Mouse (Mus musculus) liver, embryonic 14.5 days (tissue): ENCODE data around the gene Baz2a. TPM values are rescaled to one million over a fixed set of nuclear protein-coding genes. Genes with fewer than 3 reads are reported as not detected.

Source experiments
- ATAC-seq: fragments of 200-750 bp; cut with Nextera tagmentation; 2 replicates; pipeline ENCODE4 v1.8.0; 2017; ENCODE audit warnings: moderate number of reproducible peaks, mild to moderate bottlenecking, moderate library complexity; ENCODE audit not compliant: insufficient read depth
- DNase-seq, 3 experiments: peaks; one replicate each; pipeline ENCODE4 v3.0.0-alpha.2; 2012 to 2013; ENCODE audit warnings: low read depth in 3 of 3, low spot score in 3 of 3
- H3K27ac ChIP-seq: fragments of 300-500 bp; sonication (generic); 2 replicates; pipeline ENCODE4 v1.5.1; 2014; ENCODE audit warnings: moderate library complexity, mild to moderate bottlenecking, control low read depth, inconsistent platforms
- H3K27me3 ChIP-seq: fragments of 300-500 bp; sonication (generic); 2 replicates; pipeline ENCODE4 v1.6.1; 2014; ENCODE audit warnings: mild to moderate bottlenecking, low read length, moderate library complexity; ENCODE audit not compliant: control insufficient read depth, insufficient read depth
- H3K36me3 ChIP-seq: fragments of 300-500 bp; sonication (generic); replicated peaks from 2 replicates; pipeline ENCODE4 v1.6.1; 2014; ENCODE audit warnings: low read depth; ENCODE audit not compliant: control insufficient read depth, insufficient read depth
- H3K4me1 ChIP-seq, 2 experiments: fragments of 200-500 bp in 1 of 2; fragments of 300-500 bp in 1 of 2; sonication (generic) in 1 of 2; replicated peaks; 2 replicates each; pipeline ENCODE4 v1.6.1; 2012 to 2014; ENCODE audit warnings: antibody characterized with exemption in 1 of 2, inconsistent platforms in 1 of 2, low read length in 1 of 2; ENCODE audit not compliant: control insufficient read depth in 2 of 2, insufficient read depth in 2 of 2
- H3K4me2 ChIP-seq: fragments of 300-500 bp; sonication (generic); 2 replicates; pipeline ENCODE4 v1.6.1; 2014; ENCODE audit warnings: low read depth, mild to moderate bottlenecking, control low read depth, moderate library complexity
- H3K4me3 ChIP-seq, 2 experiments: fragments of 200-500 bp in 1 of 2; fragments of 300-500 bp in 1 of 2; sonication (generic) in 1 of 2; 2 replicates each; pipeline ENCODE4 v1.5.1; 2012 to 2014; ENCODE audit warnings: low read depth in 2 of 2, low read length in 2 of 2, mild to moderate bottlenecking in 2 of 2, control low read depth in 1 of 2, inconsistent platforms in 1 of 2, moderate library complexity in 1 of 2; ENCODE audit not compliant: insufficient read depth in 1 of 2
- H3K9ac ChIP-seq: fragments of 300-500 bp; sonication (generic); replicated peaks from 2 replicates; pipeline ENCODE4 v1.6.1; 2014; ENCODE audit warnings: mild to moderate bottlenecking, control low read depth, moderate library complexity
- H3K9me3 ChIP-seq: fragments of 300-500 bp; sonication (generic); 2 replicates; pipeline ENCODE4 v1.6.1; 2016; ENCODE audit warnings: low read length, mixed read lengths; ENCODE audit not compliant: control insufficient read depth
- CTCF ChIP-seq: IDR thresholded peaks from 2 replicates; pipeline ENCODE4 v1.5.1; 2016; ENCODE audit warnings: antibody characterized with exemption, low read depth, control low read depth
- EP300 ChIP-seq: IDR thresholded peaks from 2 replicates; pipeline ENCODE4 v1.6.1; 2016; ENCODE audit warnings: antibody characterized with exemption, low read depth
- WGBS: fragments of 180-500 bp; shearing (Covaris S2); extraction: QIAGEN DNeasy Blood & Tissue Kit; methylation state at CpG from one replicate; pipeline ENCODE4 v1.1.7; 2014; ENCODE audit not compliant: insufficient replicate concordance; 5-methylcytosine and 5-hydroxymethylcytosine counted together
- polyA plus RNA-seq, 2 experiments: library from polyadenylated mRNA; depleted of rRNA in 1 of 2; stranded (reverse) in 1 of 2; unstranded in 1 of 2; fragments of >200 nt; fragmentation: Nextera tagmentation in 1 of 2; extraction: Ambion mirVana in 1 of 2; gene quantifications; 2 replicates each; pipeline versions ENCODE4 v1.2.1 to v1.2.3; 2012 to 2014

Gene Baz2a
- polyA plus RNA-seq, 2 experiments: 9.1 to 9.5 TPM

- H3K4me2 ChIP-seq: peak overlapping the region; percentile 88
- peaks cover 44 to 48% of the 10 kb centered on the region in 2 experiments for H3K4me1 ChIP-seq
- peak overlapping the region; percentile 96 for H3K27ac ChIP-seq
- peaks cover 4% of the 10 kb centered on the region for H3K36me3 ChIP-seq
- DNase-seq (no peak), ATAC-seq (no peak)
- no peaks in the 10 kb centered on the region for H3K27me3 ChIP-seq
- H3K9me3 ChIP-seq: no peaks in the 10 kb centered on the region
- TF ChIP-seq EP300: no peak
- TF ChIP-seq CTCF: no peak
- WGBS: 14% methylated on average over 9 of the region's 9 CpGs
- H3K9ac ChIP-seq: peak overlapping the region; percentile 59
- peak overlapping the region; percentile 39 to 74 for H3K4me3 ChIP-seq
Observed at GRCm38 (mm10) chr10:128095003-128095636, 3.7 kb downstream of the Baz2a start.

GRCm38 (mm10) chr10:128096313-128096692 is 4.9 kb downstream of the Baz2a start:
- Histone ChIP-seq H3K9ac (peak overlapping the region; percentile 43; the same call in 1 of the 2 replicates), H3K27ac (peak overlapping the region; percentile 50), H3K4me3 (peak overlapping the region; percentile 49 to 88), H3K9me3 (no peaks in the 10 kb centered on the region), H3K4me2 (peak overlapping the region; percentile 88), H3K36me3 (no peaks in the 10 kb centered on the region; the same call in 1 of the 2 replicates), H3K27me3 (no peaks in the 10 kb centered on the region), H3K4me1 (peaks cover 38 to 40% of the 10 kb centered on the region in 2 experiments)
- DNase-seq (no peak), ATAC-seq (no peak)
- WGBS: 14% methylated on average over 4 of the region's 4 CpGs
- no peak for TF ChIP-seq EP300
- no peak for TF ChIP-seq CTCF

- Histone ChIP-seq H3K9me3 (no peaks in the 10 kb centered on the region), H3K4me2 (peak overlapping the region; percentile 88), H3K36me3 (no peaks in the 10 kb centered on the region; the same call in 1 of the 2 replicates), H3K4me1 (peaks cover 35 to 36% of the 10 kb centered on the region in 2 experiments), H3K27me3 (no peaks in the 10 kb centered on the region), H3K4me3 (peak overlapping the region; percentile 80 to 88), H3K9ac (peak overlapping the region; percentile 89), H3K27ac (peak overlapping the region; percentile 20)
- under 1% methylated on average over 86 of the region's 86 CpGs for WGBS
- TF ChIP-seq CTCF (peak; percentile 8; the same call in 1 of the 2 replicates), EP300 (no peak)
- peak in 2 of 3 experiments; percentile 64 to 71 for DNase-seq
- ATAC-seq: peak; percentile 55
Observed at GRCm38 (mm10) chr10:128096693-128097586, 5.6 kb downstream of the Baz2a start.

GRCm38 (mm10) chr10:128097587-128097971 is 6.2 kb downstream of the Baz2a start:
- Histone ChIP-seq H3K9ac (peak overlapping the region; percentile 89), H3K9me3 (no peaks in the 10 kb centered on the region), H3K27ac (peak overlapping the region; percentile 20), H3K4me3 (peak overlapping the region; percentile 80 to 88), H3K27me3 (no peaks in the 10 kb centered on the region), H3K4me1 (peaks cover 32 to 34% of the 10 kb centered on the region in 2 experiments), H3K4me2 (peak overlapping the region; percentile 88), H3K36me3 (no peaks in the 10 kb centered on the region; the same call in none of the 2 replicates)
- ATAC-seq (no peak), DNase-seq (no peak)
- TF ChIP-seq EP300 (no peak), CTCF (no peak)
- under 1% methylated on average over 13 of the region's 13 CpGs for WGBS

- DNase-seq (no peak), ATAC-seq (no peak)
- Histone ChIP-seq H3K27me3 (no peaks in the 10 kb centered on the region), H3K9ac (no peak overlapping the region), H3K4me1 (no peaks in the 10 kb centered on the region), H3K4me3 (no peak overlapping the region), H3K9me3 (no peaks in the 10 kb centered on the region), H3K36me3 (peaks cover 41% of the 10 kb centered on the region), H3K27ac (no peak overlapping the region), H3K4me2 (no peak overlapping the region)
- no peak for TF ChIP-seq CTCF
- TF ChIP-seq EP300: no peak
- WGBS: 83% methylated on average over 4 of the region's 4 CpGs
Observed at GRCm38 (mm10) chr10:128110103-128110761, 18.9 kb downstream of the Baz2a start.
